Mouse (Mus musculus): ENCODE results near the gene Ogfr. TPM values are rescaled to one million over a fixed set of nuclear protein-coding genes. Genes with fewer than 3 reads are reported as not detected.

Gene Ogfr
- total and polyA plus RNA-seq, 3 experiments, result 57.3 to 79.1 (median 67.0) TPM

- H3K79me2 ChIP-seq (replicated peaks; ENCODE audit: control insufficient read depth, extremely low read depth, insufficient read depth, poor library complexity, severe bottlenecking), result no peaks in the 10 kb centered on the region
- dilution Hi-C loops (cut with MboI; ENCODE audit: extremely low pct_ligation_motif_present, extremely low pct_unique_long_range_greater_than_20kb, low sequenced_read_pairs) (no loop called here), in situ Hi-C loops (cut with MboI; ENCODE audit: low pct_ligation_motif_present, low pct_unique_long_range_greater_than_20kb, low sequenced_read_pairs) (no loop called here)
- TF ChIP-seq RAD21 (IDR thresholded peaks at IDR 0.05; ENCODE audit: low read depth, low read length), result no peak
- no peak for TF ChIP-seq USF2 (conservative IDR thresholded peaks at IDR 0.05; ENCODE audit: low read depth, low read length)
- TF ChIP-seq BHLHE40 (IDR thresholded peaks at IDR 0.05; ENCODE audit: low read depth, low read length), result no peak
- TF ChIP-seq MEF2A (IDR thresholded peaks at IDR 0.05; ENCODE audit: borderline replicate concordance, low read depth, low read length), result no peak
- no peak for TF ChIP-seq CTCF (conservative IDR thresholded peaks at IDR 0.05 in 1 of 2, IDR thresholded peaks at IDR 0.05 in 1 of 2; ENCODE audit: low read depth in 2 of 2, low read length in 2 of 2)
- TF ChIP-seq MAFK (IDR thresholded peaks at IDR 0.05; ENCODE audit: insufficient replicate concordance, low read length), result no peak
- no peak for TF ChIP-seq HCFC1 (IDR thresholded peaks at IDR 0.05; ENCODE audit: low read depth, low read length)
- no peak for TF ChIP-seq NRF1 (IDR thresholded peaks at IDR 0.05; ENCODE audit: low read depth, low read length)
- TF ChIP-seq ELF1 (IDR thresholded peaks at IDR 0.05; ENCODE audit: low read depth, low read length), result no peak
- no peak for TF ChIP-seq MXI1 (IDR thresholded peaks at IDR 0.05; ENCODE audit: low read depth, low read length)
- no peak for TF ChIP-seq CHD1 (IDR thresholded peaks at IDR 0.05; ENCODE audit: low read depth, low read length)
- no peak for TF ChIP-seq MAX (IDR thresholded peaks at IDR 0.05; ENCODE audit: low read length)
- no peak for TF ChIP-seq USF1 (IDR thresholded peaks at IDR 0.05; ENCODE audit: low read depth, low read length)
- H3K9me3 ChIP-seq (replicated peaks; ENCODE audit: low read length), result no peaks in the 10 kb centered on the region
- no peak overlapping the region for H3K4me2 ChIP-seq (ENCODE audit: insufficient read depth, low read depth, poor library complexity, severe bottlenecking)
- no peaks in the 10 kb centered on the region for H3K27me3 ChIP-seq (replicated peaks)
- H3K36me3 ChIP-seq (replicated peaks in 1 of 2; ENCODE audit: control insufficient read depth in 1 of 2, insufficient read depth in 1 of 2, low read length in 1 of 2), result peaks cover 12 to 73% of the 10 kb centered on the region in 2 experiments
- DNase-seq (ENCODE audit: extremely low read depth), result no peak
- H3K9ac ChIP-seq (ENCODE audit: insufficient read depth, low read depth), result no peak overlapping the region
- H3K4me1 ChIP-seq (ENCODE audit: control insufficient read depth in 1 of 2, insufficient read depth in 2 of 2), result peaks cover 2 to 3% of the 10 kb centered on the region in 2 experiments; a peak in 1 of 4 replicates
- H3K4me3 ChIP-seq (replicated peaks in 1 of 3; ENCODE audit: low read depth in 2 of 3, low read length in 2 of 3, poor library complexity in 1 of 3), result no peak overlapping the region
- H3K27ac ChIP-seq (ENCODE audit: insufficient read depth, low read depth), result no peak overlapping the region
These were observed 11.6 kb downstream of the Ogfr start for GRCm38 (mm10) chr2:180600569-180601021.

- in situ Hi-C loops (cut with MboI; ENCODE audit: low pct_ligation_motif_present, low pct_unique_long_range_greater_than_20kb, low sequenced_read_pairs), result no loop called here
- H3K27me3 ChIP-seq (replicated peaks), result no peaks in the 10 kb centered on the region
- H3K4me1 ChIP-seq (ENCODE audit: control insufficient read depth in 1 of 2, insufficient read depth in 2 of 2), result peaks cover 2 to 6% of the 10 kb centered on the region in 2 experiments; a peak in 1 of 4 replicates
- H3K9ac ChIP-seq (ENCODE audit: insufficient read depth, low read depth), result no peak overlapping the region
- no peak for TF ChIP-seq IRF4 (IDR thresholded peaks at IDR 0.05; ENCODE audit: low read depth, low read length)
- no peak for TF ChIP-seq CTCF (conservative IDR thresholded peaks at IDR 0.05 in 1 of 2, IDR thresholded peaks at IDR 0.05 in 1 of 2; ENCODE audit: low read depth in 2 of 2, low read length in 2 of 2)
- no peak for TF ChIP-seq EP300 (IDR thresholded peaks at IDR 0.05; ENCODE audit: low read length)
- no peak for TF ChIP-seq CHD1 (IDR thresholded peaks at IDR 0.05; ENCODE audit: low read depth, low read length)
- no peak for TF ChIP-seq HCFC1 (IDR thresholded peaks at IDR 0.05; ENCODE audit: low read depth, low read length)
- TF ChIP-seq RCOR1 (conservative IDR thresholded peaks at IDR 0.05; ENCODE audit: low read depth, low read length), result no peak
- no peak for TF ChIP-seq RAD21 (IDR thresholded peaks at IDR 0.05; ENCODE audit: low read depth, low read length)
- no peak for TF ChIP-seq MAX (IDR thresholded peaks at IDR 0.05; ENCODE audit: low read length)
- no peak for TF ChIP-seq MYC (IDR thresholded peaks at IDR 0.05; ENCODE audit: low read depth, low read length)
- no peak for TF ChIP-seq MAZ (IDR thresholded peaks at IDR 0.05; ENCODE audit: low read depth, low read length)
- TF ChIP-seq ZC3H11A (IDR thresholded peaks at IDR 0.05; ENCODE audit: low read depth, low read length), result no peak
- no peak for TF ChIP-seq UBTF (IDR thresholded peaks at IDR 0.05; ENCODE audit: low read depth, low read length)
- no peak for TF ChIP-seq SIN3A (IDR thresholded peaks at IDR 0.05; ENCODE audit: low read length)
- TF ChIP-seq NELFE (IDR thresholded peaks at IDR 0.05; ENCODE audit: low read depth, low read length), result no peak
- TF ChIP-seq PAX5 (IDR thresholded peaks at IDR 0.05; ENCODE audit: low read length), result no peak
- TF ChIP-seq ELF1 (IDR thresholded peaks at IDR 0.05; ENCODE audit: low read depth, low read length), result no peak
- dilution Hi-C loops (cut with MboI; ENCODE audit: extremely low pct_ligation_motif_present, extremely low pct_unique_long_range_greater_than_20kb, low sequenced_read_pairs), result no loop called here
- H3K27ac ChIP-seq (ENCODE audit: insufficient read depth, low read depth), result no peak overlapping the region
- no peaks in the 10 kb centered on the region for H3K79me2 ChIP-seq (replicated peaks; ENCODE audit: control insufficient read depth, extremely low read depth, insufficient read depth, poor library complexity, severe bottlenecking)
- no peak overlapping the region for H3K4me2 ChIP-seq (ENCODE audit: insufficient read depth, low read depth, poor library complexity, severe bottlenecking)
- no peaks in the 10 kb centered on the region for H3K9me3 ChIP-seq (replicated peaks; ENCODE audit: low read length)
- peaks cover 0 to 75% of the 10 kb centered on the region in 2 experiments for H3K36me3 ChIP-seq (replicated peaks in 1 of 2; ENCODE audit: control insufficient read depth in 1 of 2, insufficient read depth in 1 of 2, low read length in 1 of 2)
- no peak overlapping the region for H3K4me3 ChIP-seq (replicated peaks in 1 of 3; ENCODE audit: low read depth in 2 of 3, low read length in 2 of 3, poor library complexity in 1 of 3)
- DNase-seq (ENCODE audit: extremely low read depth), result no peak
These were observed 15.7 kb downstream of the Ogfr start for GRCm38 (mm10) chr2:180604781-180605180.

Data from CH12.LX (cell line).